Mouse (Mus musculus) duodenum, adult 2 months (tissue): ENCODE data around the gene Mettl2. TPM values are rescaled to one million over a fixed set of nuclear protein-coding genes. Genes with fewer than 3 reads are reported as not detected.

ENCODE experiments used
- polyA plus RNA-seq: library from polyadenylated mRNA; depleted of rRNA; stranded (reverse); fragments of >200 nt; gene quantifications from 2 replicates; pipeline ENCODE4 v1.2.3, GENCODE M21; 2012; ENCODE audit warnings: low replicate concordance; rRNA removed

Mettl2 gene
- polyA plus RNA-seq = 2.5 and 3.8 TPM in 2 replicates

DNA sequence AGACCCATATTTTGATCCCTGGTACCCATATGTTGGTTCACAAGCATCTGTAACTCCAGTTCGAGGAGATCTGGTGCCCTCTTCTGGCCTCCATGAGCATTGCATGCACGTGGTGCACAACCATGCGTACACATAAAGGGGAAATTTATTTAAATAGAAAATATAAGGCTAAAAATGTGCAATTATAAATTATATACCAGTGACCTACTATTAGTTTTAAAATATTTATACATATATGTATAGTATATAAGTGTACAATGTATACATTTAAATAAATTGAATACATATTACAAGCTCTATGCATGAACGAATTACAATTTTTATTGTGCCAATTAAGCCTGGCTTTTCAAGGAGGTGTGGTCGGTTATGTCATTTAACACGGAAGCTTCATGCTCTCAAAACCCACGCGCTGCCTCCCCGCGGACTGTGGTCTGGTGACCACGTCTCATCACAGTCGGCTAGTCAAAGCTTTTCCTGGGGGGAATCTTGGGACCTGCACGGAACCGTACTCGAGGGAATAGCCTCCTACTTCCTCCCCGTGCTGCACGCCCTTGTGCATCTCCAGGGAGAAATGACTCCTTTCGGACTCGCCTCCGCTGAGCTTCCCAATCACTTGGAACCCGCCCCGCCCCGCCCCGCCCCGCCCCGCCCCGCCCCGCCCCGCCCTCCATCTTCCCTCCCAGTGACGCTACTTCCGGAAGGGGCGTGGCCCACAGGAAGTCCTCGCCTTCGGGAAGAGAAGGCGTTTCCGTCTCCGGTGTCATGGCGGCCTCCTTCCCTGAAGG is at the start of gene Mettl2:
TSS of gene Mettl2 (plus strand) at position 691 of the 785 bp plus-strand sequence.

DNA sequence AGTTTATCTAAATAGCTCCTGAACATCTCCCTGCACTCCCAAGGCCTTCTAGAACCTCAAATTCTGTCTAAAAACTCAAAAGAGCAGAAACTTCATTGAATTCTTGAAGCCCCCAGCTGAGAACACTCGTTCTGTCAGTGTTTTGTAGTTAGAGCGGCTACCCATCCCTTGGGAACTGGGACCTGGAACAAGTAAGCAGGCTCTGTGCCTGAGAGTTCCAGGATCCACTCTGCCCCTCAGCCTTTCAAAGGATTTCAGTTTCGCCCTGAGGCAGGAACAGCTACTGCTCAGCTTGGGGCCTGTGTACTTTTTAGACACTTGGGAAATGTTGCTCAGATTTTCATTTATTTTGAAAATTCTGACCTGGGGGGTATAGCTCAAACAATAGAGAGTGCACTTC is 20.4 kb downstream of the Mettl2 start, which contains the start of gene Gm10842:
TSS of gene Gm10842 (plus strand) at position 301 of the 400 bp plus-strand sequence.

GRCm38 (mm10) chr11:105178516-105178915 is 52.3 kb downstream of the Mettl2 start, which contains the start of gene Tlk2:
TSS of gene Tlk2 (plus strand) at chr11:105178807.

Other genes starting within 250 kb of the Mettl2 start
- gene Efcab3, start 62.8 kb upstream of the Mettl2 start, polyA plus RNA-seq = not detected in 2 replicates
- not detected in 2 replicates for gene Gm10842, start 20.5 kb downstream of the Mettl2 start, polyA plus RNA-seq
- 2.2 and 3.5 TPM in 2 replicates for gene Tlk2, start 52.4 kb downstream of the Mettl2 start, polyA plus RNA-seq
- 3.6 and 9.3 TPM in 2 replicates for gene Mrc2, start 166.2 kb downstream of the Mettl2 start, polyA plus RNA-seq